Mouse (Mus musculus) MEL (cell line): Measurements from ENCODE around the gene Slc16a14. TPM values are rescaled to one million over a fixed set of nuclear protein-coding genes. Genes with fewer than 3 reads are reported as not detected.

Experiments
- DNase-seq: peaks from one replicate; pipeline ENCODE4 v3.0.0; 2011; ENCODE audit warnings: low read depth, low spot score
- H3K27ac ChIP-seq: 2 replicates; pipeline ENCODE4 v1.5.1; 2012; ENCODE audit warnings: low read depth, mild to moderate bottlenecking, control low read depth, low read length, moderate library complexity; ENCODE audit not compliant: control insufficient read depth
- H3K27me3 ChIP-seq, 2 experiments: fragments of 150-350 bp in 1 of 2; sonication (generic) in 1 of 2; 2 replicates each; pipeline ENCODE4 v1.6.1; 2012; ENCODE audit warnings: low read length in 2 of 2, mild to moderate bottlenecking in 2 of 2, improper control_type of control experiment in 1 of 2, moderate library complexity in 1 of 2; ENCODE audit not compliant: insufficient read depth in 2 of 2, control insufficient read depth in 1 of 2
- H3K36me3 ChIP-seq, 2 experiments: 2 replicates each; pipeline ENCODE4 v1.6.1; 2012 to 2014; ENCODE audit warnings: low read length in 2 of 2, improper control_type of control experiment in 1 of 2, inconsistent platforms in 1 of 2, mild to moderate bottlenecking in 1 of 2; ENCODE audit not compliant: insufficient read depth in 2 of 2, control insufficient read depth in 1 of 2
- H3K4me1 ChIP-seq, 2 experiments: fragments of 150-350 bp in 1 of 2; sonication (generic) in 1 of 2; 2 replicates each; pipeline ENCODE4 v1.6.1; 2012; ENCODE audit warnings: low read length in 2 of 2, improper control_type of control experiment in 1 of 2, mild to moderate bottlenecking in 1 of 2; ENCODE audit not compliant: insufficient read depth in 2 of 2, control insufficient read depth in 1 of 2
- H3K4me3 ChIP-seq, 2 experiments: fragments of 150-350 bp in 1 of 2; sonication (generic) in 1 of 2; 2 replicates each; pipeline ENCODE4 v1.5.1; 2012; ENCODE audit warnings: low read depth in 2 of 2, low read length in 2 of 2, mild to moderate bottlenecking in 2 of 2, moderate library complexity in 2 of 2, control low read depth in 1 of 2, improper control_type of control experiment in 1 of 2; ENCODE audit not compliant: control insufficient read depth in 1 of 2, insufficient read depth in 1 of 2
- H3K79me2 ChIP-seq: 2 replicates; pipeline ENCODE4 v1.6.1; 2012; ENCODE audit warnings: mild to moderate bottlenecking, low read length, moderate library complexity; ENCODE audit not compliant: control insufficient read depth, poor library complexity, insufficient read depth
- H3K9ac ChIP-seq: 2 replicates; pipeline ENCODE4 v1.6.1; 2012; ENCODE audit warnings: low read depth, mild to moderate bottlenecking, control low read depth, low read length, moderate library complexity; ENCODE audit not compliant: control insufficient read depth, poor library complexity, severe bottlenecking
- H3K9me3 ChIP-seq: fragments of 150-350 bp; sonication (generic); replicated peaks from 2 replicates; pipeline ENCODE4 v1.6.1; 2012; ENCODE audit warnings: mild to moderate bottlenecking, low read length, improper control_type of control experiment, moderate library complexity; ENCODE audit not compliant: insufficient read depth
- CHD1 ChIP-seq: IDR thresholded peaks from 2 replicates; pipeline ENCODE4 v1.6.1; 2012; ENCODE audit warnings: low read depth, mild to moderate bottlenecking, inconsistent platforms, low read length, improper control_type of control experiment
- CHD2 ChIP-seq: IDR thresholded peaks from 2 replicates; pipeline ENCODE4 v1.6.1; 2011; ENCODE audit warnings: low read length, improper control_type of control experiment
- CTCF ChIP-seq, 3 experiments: IDR thresholded peaks in 2 of 3; conservative IDR thresholded peaks in 1 of 3; 2 replicates each; pipeline ENCODE4 v1.5.1; 2011 to 2012; ENCODE audit warnings: low read length in 3 of 3, low read depth in 2 of 3, mild to moderate bottlenecking in 2 of 3, improper control_type of control experiment in 1 of 3, inconsistent platforms in 1 of 3, mixed read lengths in 1 of 3, moderate library complexity in 1 of 3; ENCODE audit not compliant: control insufficient read depth in 1 of 3, insufficient read depth in 1 of 3, poor library complexity in 1 of 3, severe bottlenecking in 1 of 3
- E2F4 ChIP-seq: IDR thresholded peaks from 2 replicates; pipeline ENCODE4 v1.6.1; 2011; ENCODE audit warnings: low read depth, low read length, improper control_type of control experiment, borderline replicate concordance
- ELF1 ChIP-seq: IDR thresholded peaks from 2 replicates; pipeline ENCODE4 v1.6.1; 2014; ENCODE audit warnings: low read depth, mild to moderate bottlenecking, inconsistent platforms, low read length, improper control_type of control experiment, moderate library complexity
- GABPA ChIP-seq: IDR thresholded peaks from 2 replicates; pipeline ENCODE4 v1.6.1; 2012; ENCODE audit warnings: low read depth, mild to moderate bottlenecking, inconsistent platforms, low read length, improper control_type of control experiment, moderate library complexity
- MAX ChIP-seq: IDR thresholded peaks from 2 replicates; pipeline ENCODE4 v1.6.1; 2011; ENCODE audit warnings: low read length, improper control_type of control experiment
- MAZ ChIP-seq: IDR thresholded peaks from 2 replicates; pipeline ENCODE4 v1.6.1; 2012; ENCODE audit warnings: low read depth, mild to moderate bottlenecking, inconsistent platforms, low read length, improper control_type of control experiment
- MXI1 ChIP-seq: IDR thresholded peaks from 2 replicates; pipeline ENCODE4 v1.6.1; 2011; ENCODE audit warnings: mild to moderate bottlenecking, low read depth, low read length, improper control_type of control experiment
- MYB ChIP-seq: IDR thresholded peaks from 2 replicates; pipeline ENCODE4 v1.6.1; 2011; ENCODE audit warnings: mild to moderate bottlenecking, low read depth, low read length, improper control_type of control experiment
- MYC ChIP-seq: IDR thresholded peaks from 2 replicates; pipeline ENCODE4 v1.6.1; 2011; ENCODE audit warnings: low read depth, mild to moderate bottlenecking, low read length, improper control_type of control experiment, moderate library complexity
- POLR2A ChIP-seq, 2 experiments: IDR thresholded peaks; 2 replicates each; pipeline ENCODE4 v1.6.1; 2011 to 2012; ENCODE audit warnings: low read length in 2 of 2, mild to moderate bottlenecking in 2 of 2, control low read depth in 1 of 2, improper control_type of control experiment in 1 of 2, low read depth in 1 of 2, moderate library complexity in 1 of 2; ENCODE audit not compliant: control insufficient read depth in 1 of 2, insufficient read depth in 1 of 2, poor library complexity in 1 of 2
- POLR2AphosphoS2 ChIP-seq: IDR thresholded peaks from 2 replicates; pipeline ENCODE4 v1.6.1; 2011; ENCODE audit warnings: low read length, improper control_type of control experiment
- RAD21 ChIP-seq: IDR thresholded peaks from 2 replicates; pipeline ENCODE4 v1.6.1; 2011; ENCODE audit warnings: mild to moderate bottlenecking, low read depth, low read length, improper control_type of control experiment
- SMC3 ChIP-seq: IDR thresholded peaks from 2 replicates; pipeline ENCODE4 v1.6.1; 2011; ENCODE audit warnings: low read depth, low read length, improper control_type of control experiment
- TAL1 ChIP-seq: IDR thresholded peaks from 2 replicates; pipeline ENCODE4 v1.6.1; 2012; ENCODE audit warnings: mild to moderate bottlenecking, inconsistent platforms, low read length, moderate library complexity, mixed read lengths
- TBP ChIP-seq: IDR thresholded peaks from 2 replicates; pipeline ENCODE4 v1.8.0; 2011; ENCODE audit warnings: low read depth, low read length, improper control_type of control experiment
- UBTF ChIP-seq: IDR thresholded peaks from 2 replicates; pipeline ENCODE4 v1.6.1; 2012; ENCODE audit warnings: low read depth, mild to moderate bottlenecking, inconsistent platforms, low read length, improper control_type of control experiment, moderate library complexity, borderline replicate concordance; ENCODE audit not compliant: insufficient read depth
- USF2 ChIP-seq, 2 experiments: IDR thresholded peaks; 2 replicates each; pipeline ENCODE4 v1.6.1; 2011 to 2012; ENCODE audit warnings: improper control_type of control experiment in 2 of 2, low read length in 2 of 2, borderline replicate concordance in 1 of 2, inconsistent platforms in 1 of 2, low read depth in 1 of 2, mild to moderate bottlenecking in 1 of 2; ENCODE audit not compliant: insufficient read depth in 1 of 2
- ZC3H11A ChIP-seq: IDR thresholded peaks from 2 replicates; pipeline ENCODE4 v1.6.1; 2012; ENCODE audit warnings: low read depth, mild to moderate bottlenecking, inconsistent platforms, low read length, improper control_type of control experiment
- ZKSCAN1 ChIP-seq: IDR thresholded peaks from 2 replicates; pipeline ENCODE4 v1.6.1; 2012; ENCODE audit warnings: low read depth, mild to moderate bottlenecking, inconsistent platforms, low read length, improper control_type of control experiment, moderate library complexity
- ZMIZ1 ChIP-seq: IDR thresholded peaks from 2 replicates; pipeline ENCODE4 v1.6.1; 2012; ENCODE audit warnings: low read depth, mild to moderate bottlenecking, inconsistent platforms, low read length, improper control_type of control experiment, moderate library complexity
- ZNF384 ChIP-seq: IDR thresholded peaks from 2 replicates; pipeline ENCODE4 v1.6.1; 2012; ENCODE audit warnings: low read depth, mild to moderate bottlenecking, inconsistent platforms, low read length, improper control_type of control experiment
- polyA plus RNA-seq, 2 experiments: library from polyadenylated mRNA; stranded (reverse) in 1 of 2; unstranded in 1 of 2; fragments of >175 nt in 1 of 2; fragments of >200 nt in 1 of 2; gene quantifications; 2 replicates each; pipeline versions ENCODE4 v1.2.1 to v1.2.4; 2012; ENCODE audit warnings: low replicate concordance in 2 of 2, low read depth in 1 of 2; ENCODE audit not compliant: insufficient read length in 2 of 2, insufficient read depth in 1 of 2, missing spikeins in 1 of 2
- total RNA-seq: library from RNA; depleted of rRNA; stranded (reverse); fragments of 300-350 nt; gene quantifications from 2 replicates; pipeline ENCODE4 v1.2.3, GENCODE M21; 2012

Gene Slc16a14
- total and polyA plus RNA-seq, 3 experiments, result not detected

GRCm38 (mm10) chr1:84924134-84924533 is 10.8 kb downstream of the Slc16a14 start:
- H3K4me3 ChIP-seq, result no peak overlapping the region
- TF ChIP-seq POLR2A (IDR thresholded peaks at IDR 0.05; ENCODE audit: control insufficient read depth in 1 of 2, insufficient read depth in 1 of 2, low read depth in 1 of 2, low read length in 2 of 2, poor library complexity in 1 of 2), result no peak
- no peak for TF ChIP-seq MAX
- TF ChIP-seq E2F4, result no peak
- TF ChIP-seq CHD2, result no peak
- TF ChIP-seq GABPA, result no peak
- no peak for TF ChIP-seq ZC3H11A
- no peak for TF ChIP-seq RAD21
- TF ChIP-seq UBTF, result no peak
- TF ChIP-seq SMC3, result no peak
- no peak for TF ChIP-seq ZNF384
- TF ChIP-seq MXI1, result no peak
- no peak for TF ChIP-seq MAZ
- no peak for TF ChIP-seq ZKSCAN1
- TF ChIP-seq ELF1, result no peak

GRCm38 (mm10) chr1:84923432-84923831 is 11.5 kb downstream of the Slc16a14 start:
- H3K4me1 ChIP-seq, result no peaks in the 10 kb centered on the region
- H3K4me3 ChIP-seq, result no peak overlapping the region
- no peaks in the 10 kb centered on the region for H3K79me2 ChIP-seq
- H3K27ac ChIP-seq, result no peak overlapping the region
- no peaks in the 10 kb centered on the region for H3K9me3 ChIP-seq
- H3K27me3 ChIP-seq, result no peaks in the 10 kb centered on the region
- TF ChIP-seq E2F4 (no peak), MYB (no peak), UBTF (no peak), TBP (no peak), CHD1 (no peak), RAD21 (no peak), USF2 (IDR thresholded peaks at IDR 0.05; ENCODE audit: borderline replicate concordance in 1 of 2, insufficient read depth in 1 of 2, low read depth in 1 of 2, low read length in 2 of 2) (no peak), POLR2AphosphoS2 (no peak), ZMIZ1 (no peak), TAL1 (no peak), MXI1 (no peak), SMC3 (no peak), MYC (no peak), CTCF (IDR thresholded peaks at IDR 0.05 in 2 of 3, conservative IDR thresholded peaks at IDR 0.05 in 1 of 3; ENCODE audit: control insufficient read depth in 1 of 3, insufficient read depth in 1 of 3, low read depth in 2 of 3, low read length in 3 of 3, poor library complexity in 1 of 3, severe bottlenecking in 1 of 3) (no peak)
- no peak overlapping the region for H3K9ac ChIP-seq
- no peaks in the 10 kb centered on the region for H3K36me3 ChIP-seq
- no peak for DNase-seq

More at GRCm38 (mm10) chr1:84924134-84924533, 10.8 kb downstream of the Slc16a14 start:
- H3K27me3 ChIP-seq, result no peaks in the 10 kb centered on the region
- no peak for DNase-seq
- no peaks in the 10 kb centered on the region for H3K4me1 ChIP-seq
- no peaks in the 10 kb centered on the region for H3K79me2 ChIP-seq
- no peaks in the 10 kb centered on the region for H3K9me3 ChIP-seq
- H3K9ac ChIP-seq, result no peak overlapping the region
- no peak overlapping the region for H3K27ac ChIP-seq
- no peaks in the 10 kb centered on the region for H3K36me3 ChIP-seq
